In genomic region chr17:34672246-34672792, GRCm38 (mm10) we compare ENCODE assay signal across 10 mouse cellular contexts. TPM values are rescaled to one million over a fixed set of nuclear protein-coding genes. Genes with fewer than 3 reads are reported as not detected.
DNase-seq lines count a peak whose midpoint lies in the region; ATAC-seq and TF ChIP-seq lines count a peak whose summit lies in the region.
"Had no signal": no experiment of that assay in that cellular context is flagged by ENCODE, and none has a peak within 500 bp of the region (broad histone marks: within the 10 kb centered on the region; RNA-seq: fewer than 3 reads in every experiment).

No protein-coding gene starts in this region.

- no peak for TF ChIP-seq CTCF in liver, postnatal 0 days (IDR thresholded peaks at IDR 0.05; ENCODE audit: low read depth)

- H3K4me3 ChIP-seq in liver, embryonic 11.5 days (ENCODE audit: low read depth, low read length) = peak overlapping the region; percentile 32
- no peak overlapping the region for H3K4me3 ChIP-seq in liver, postnatal 0 days (ENCODE audit: low read depth, low read length)
- peak overlapping the region; percentile 51 for H3K4me3 ChIP-seq in forebrain, embryonic 10.5 days
- H3K4me3 ChIP-seq in intestine, embryonic 14.5 days (ENCODE audit: low read depth, low read length) = peak overlapping the region; percentile 34
- H3K4me3 ChIP-seq in neural tube, embryonic 12.5 days = peak overlapping the region; percentile 35

- no peaks in the 10 kb centered on the region for H3K9me3 ChIP-seq in liver, embryonic 11.5 days (ENCODE audit: control insufficient read depth, low read length)
- no peaks in the 10 kb centered on the region for H3K9me3 ChIP-seq in liver, postnatal 0 days (ENCODE audit: low read length)
- no peaks in the 10 kb centered on the region for H3K9me3 ChIP-seq in forebrain, embryonic 10.5 days
- no peaks in the 10 kb centered on the region for H3K9me3 ChIP-seq in intestine, embryonic 14.5 days (ENCODE audit: control insufficient read depth, low read length)
- H3K9me3 ChIP-seq in neural tube, embryonic 12.5 days = no peaks in the 10 kb centered on the region

- no peaks in the 10 kb centered on the region for H3K36me3 ChIP-seq in liver, embryonic 11.5 days (ENCODE audit: control insufficient read depth, insufficient read depth, low read length)
- H3K36me3 ChIP-seq in liver, postnatal 0 days (replicated peaks; ENCODE audit: insufficient read depth, low read length) = no peaks in the 10 kb centered on the region
- no peaks in the 10 kb centered on the region for H3K36me3 ChIP-seq in forebrain, embryonic 10.5 days (replicated peaks)
- H3K36me3 ChIP-seq in intestine, embryonic 14.5 days (ENCODE audit: control insufficient read depth, insufficient read depth, low read length) = no peaks in the 10 kb centered on the region
- H3K36me3 ChIP-seq in neural tube, embryonic 12.5 days = no peaks in the 10 kb centered on the region

- no peak overlapping the region for H3K27ac ChIP-seq in liver, embryonic 11.5 days (ENCODE audit: low read depth, low read length)
- no peak overlapping the region for H3K27ac ChIP-seq in liver, postnatal 0 days (ENCODE audit: low read depth)
- H3K27ac ChIP-seq in forebrain, embryonic 10.5 days = no peak overlapping the region
- no peak overlapping the region for H3K27ac ChIP-seq in intestine, embryonic 14.5 days (ENCODE audit: low read depth)
- H3K27ac ChIP-seq in neural tube, embryonic 12.5 days = no peak overlapping the region

- peak overlapping the region; percentile 56 for H3K4me2 ChIP-seq in liver, embryonic 11.5 days
- no peak overlapping the region for H3K4me2 ChIP-seq in liver, postnatal 0 days (ENCODE audit: low read depth, low read length)
- peak overlapping the region; percentile 61 for H3K4me2 ChIP-seq in intestine, embryonic 14.5 days (ENCODE audit: low read length)
- peak overlapping the region; percentile 64 for H3K4me2 ChIP-seq in neural tube, embryonic 12.5 days (replicated peaks)

- no peaks in the 10 kb centered on the region; the same call in 1 of the 2 replicates for H3K4me1 ChIP-seq in liver, embryonic 11.5 days (replicated peaks; ENCODE audit: control insufficient read depth, insufficient read depth, low read length)
- H3K4me1 ChIP-seq in liver, postnatal 0 days (ENCODE audit: insufficient read depth) = peaks cover 6% of the 10 kb centered on the region; the same call in 1 of the 2 replicates
- peaks cover 22% of the 10 kb centered on the region for H3K4me1 ChIP-seq in forebrain, embryonic 10.5 days
- peaks cover 34% of the 10 kb centered on the region for H3K4me1 ChIP-seq in intestine, embryonic 14.5 days (replicated peaks; ENCODE audit: control insufficient read depth, insufficient read depth, low read length)
- peaks cover 13% of the 10 kb centered on the region for H3K4me1 ChIP-seq in neural tube, embryonic 12.5 days

- no peak for ATAC-seq in liver, embryonic 11.5 days (replicated peaks; ENCODE audit: low FRiP score)
- no peak for ATAC-seq in liver, postnatal 0 days
- no peak for ATAC-seq in intestine, embryonic 14.5 days (replicated peaks; ENCODE audit: low FRiP score, low TSS enrichment, low read depth)
- ATAC-seq in neural tube, embryonic 12.5 days (ENCODE audit: low FRiP score, low read depth) = peak; percentile 38; the same call in 1 of the 2 replicates
- ATAC-seq: Patski had no signal

- DNase-seq in liver, embryonic 11.5 days (ENCODE audit: low spot score) = no peak
- no peak for DNase-seq in liver, postnatal 0 days
- no peak for DNase-seq in forebrain, embryonic 10.5 days (ENCODE audit: extremely low spot score, low spot score)
- DNase-seq in intestine, embryonic 14.5 days (ENCODE audit: low spot score) = no peak
- DNase-seq in MN1 (ENCODE audit: low spot score) = no peak
- no peak for DNase-seq in right cerebral cortex, postnatal 36 days (ENCODE audit: low spot score in 2 of 2)
- DNase-seq: cerebellum, adult 8-10 months; lung, adult 2 months had no signal

- TF ChIP-seq EP300 in liver, postnatal 0 days (IDR thresholded peaks at IDR 0.05; ENCODE audit: low read depth) = no peak

- peaks cover 60% of the 10 kb centered on the region for H3K27me3 ChIP-seq in liver, embryonic 11.5 days (replicated peaks; ENCODE audit: control insufficient read depth, insufficient read depth, low read length)
- peaks cover 58% of the 10 kb centered on the region for H3K27me3 ChIP-seq in liver, postnatal 0 days (ENCODE audit: insufficient read depth, low read length)
- H3K27me3 ChIP-seq in forebrain, embryonic 10.5 days (ENCODE audit: poor library complexity, severe bottlenecking) = peaks cover 77% of the 10 kb centered on the region
- H3K27me3 ChIP-seq in intestine, embryonic 14.5 days (replicated peaks; ENCODE audit: control insufficient read depth, insufficient read depth, low read length) = peaks cover 38% of the 10 kb centered on the region
- peaks cover 64% of the 10 kb centered on the region for H3K27me3 ChIP-seq in neural tube, embryonic 12.5 days (replicated peaks)

- no peak overlapping the region for H3K9ac ChIP-seq in liver, embryonic 11.5 days (ENCODE audit: low read depth, low read length)
- H3K9ac ChIP-seq in liver, postnatal 0 days (replicated peaks) = no peak overlapping the region
- H3K9ac ChIP-seq in intestine, embryonic 14.5 days (ENCODE audit: low read length) = peak overlapping the region; percentile 37
- H3K9ac ChIP-seq in neural tube, embryonic 12.5 days = peak overlapping the region; percentile 42; the same call in 1 of the 2 replicates

- 28% methylated on average over 49 of the region's 49 CpGs for WGBS in liver, embryonic 11.5 days
- WGBS in liver, postnatal 0 days (ENCODE audit: insufficient replicate concordance) = 38% methylated on average over 49 of the region's 49 CpGs
- 37% methylated on average over 49 of the region's 49 CpGs for WGBS in forebrain, embryonic 10.5 days
- 30% methylated on average over 49 of the region's 49 CpGs for WGBS in intestine, embryonic 14.5 days
- 37% methylated on average over 49 of the region's 49 CpGs for WGBS in neural tube, embryonic 12.5 days

RNA-seq across cellular contexts. Expression of gene Tnxb, which starts 2.0 kb away (rescaled TPM):
- polyA plus RNA-seq in liver, embryonic 11.5 days (2014; fragmentation: Nextera tagmentation; extraction: Ambion mirVana) = 0.10 TPM in 1 of 2 replicates, not detected in the other
- polyA plus RNA-seq in liver, postnatal 0 days (2015; fragmentation: Nextera tagmentation; extraction: Ambion mirVana) = 0.36 TPM in 2 replicates
- polyA plus RNA-seq in forebrain, embryonic 10.5 days (2016; fragmentation: Nextera tagmentation; extraction: Ambion mirVana) = not detected in 2 replicates
- polyA plus RNA-seq in intestine, embryonic 14.5 days (2014; fragmentation: Nextera tagmentation; extraction: Ambion mirVana) = 2.2 and 2.7 TPM in 2 replicates
- 0.03 TPM in 2 replicates for polyA plus RNA-seq in neural tube, embryonic 12.5 days (2016; fragmentation: Nextera tagmentation; extraction: Ambion mirVana)

RNA-seq across cellular contexts. Expression of gene Atf6b, which starts 25.4 kb away (rescaled TPM):
- polyA plus RNA-seq in liver, embryonic 11.5 days (2014; fragmentation: Nextera tagmentation; extraction: Ambion mirVana) = 39.9 and 48.5 TPM in 2 replicates
- 12.9 and 13.0 TPM in 2 replicates for polyA plus RNA-seq in liver, postnatal 0 days (2015; fragmentation: Nextera tagmentation; extraction: Ambion mirVana)
- 105 and 106 TPM in 2 replicates for polyA plus RNA-seq in forebrain, embryonic 10.5 days (2016; fragmentation: Nextera tagmentation; extraction: Ambion mirVana)
- 59.8 and 62.2 TPM in 2 replicates for polyA plus RNA-seq in intestine, embryonic 14.5 days (2014; fragmentation: Nextera tagmentation; extraction: Ambion mirVana)
- 116 and 120 TPM in 2 replicates for polyA plus RNA-seq in neural tube, embryonic 12.5 days (2016; fragmentation: Nextera tagmentation; extraction: Ambion mirVana)

RNA-seq across cellular contexts. Expression of gene Fkbpl, which starts 27.8 kb away (rescaled TPM):
- polyA plus RNA-seq in liver, embryonic 11.5 days (2014; fragmentation: Nextera tagmentation; extraction: Ambion mirVana) = 9.5 and 9.7 TPM in 2 replicates
- polyA plus RNA-seq in liver, postnatal 0 days (2015; fragmentation: Nextera tagmentation; extraction: Ambion mirVana) = 5.6 and 5.8 TPM in 2 replicates
- polyA plus RNA-seq in forebrain, embryonic 10.5 days (2016; fragmentation: Nextera tagmentation; extraction: Ambion mirVana) = 14.8 and 15.5 TPM in 2 replicates
- 10.8 and 13.0 TPM in 2 replicates for polyA plus RNA-seq in intestine, embryonic 14.5 days (2014; fragmentation: Nextera tagmentation; extraction: Ambion mirVana)
- polyA plus RNA-seq in neural tube, embryonic 12.5 days (2016; fragmentation: Nextera tagmentation; extraction: Ambion mirVana) = 17.4 and 17.5 TPM in 2 replicates

RNA-seq across cellular contexts. Expression of gene Prrt1, which starts 43.0 kb away (rescaled TPM):
- not detected in 2 replicates for polyA plus RNA-seq in liver, embryonic 11.5 days (2014; fragmentation: Nextera tagmentation; extraction: Ambion mirVana)
- polyA plus RNA-seq in liver, postnatal 0 days (2015; fragmentation: Nextera tagmentation; extraction: Ambion mirVana) = 0.05 TPM in 1 of 2 replicates, not detected in the other
- 0.54 and 0.62 TPM in 2 replicates for polyA plus RNA-seq in forebrain, embryonic 10.5 days (2016; fragmentation: Nextera tagmentation; extraction: Ambion mirVana)
- 0.46 and 0.53 TPM in 2 replicates for polyA plus RNA-seq in intestine, embryonic 14.5 days (2014; fragmentation: Nextera tagmentation; extraction: Ambion mirVana)
- 1.4 and 1.6 TPM in 2 replicates for polyA plus RNA-seq in neural tube, embryonic 12.5 days (2016; fragmentation: Nextera tagmentation; extraction: Ambion mirVana)

RNA-seq across cellular contexts. Expression of gene Ppt2, which starts 44.0 kb away (rescaled TPM):
- polyA plus RNA-seq in liver, embryonic 11.5 days (2014; fragmentation: Nextera tagmentation; extraction: Ambion mirVana) = 23.1 and 25.8 TPM in 2 replicates
- 19.3 and 19.8 TPM in 2 replicates for polyA plus RNA-seq in liver, postnatal 0 days (2015; fragmentation: Nextera tagmentation; extraction: Ambion mirVana)
- polyA plus RNA-seq in forebrain, embryonic 10.5 days (2016; fragmentation: Nextera tagmentation; extraction: Ambion mirVana) = 22.1 and 22.4 TPM in 2 replicates
- 34.8 and 35.1 TPM in 2 replicates for polyA plus RNA-seq in intestine, embryonic 14.5 days (2014; fragmentation: Nextera tagmentation; extraction: Ambion mirVana)
- polyA plus RNA-seq in neural tube, embryonic 12.5 days (2016; fragmentation: Nextera tagmentation; extraction: Ambion mirVana) = 22.9 and 25.2 TPM in 2 replicates

Comparison
In these comparisons a context has a peak if more than half of its experiments do, and no peak if none do; other contexts are left out.
1. H3K9ac ChIP-seq: peak in intestine, embryonic 14.5 days (single experiment) and neural tube, embryonic 12.5 days (single experiment); none in liver, embryonic 11.5 days (single experiment) and liver, postnatal 0 days (single experiment).